Mouse (Mus musculus) bone marrow macrophage, adult 2 months (primary cell): Measurements from ENCODE around the gene Frmd4b. TPM values are rescaled to one million over a fixed set of nuclear protein-coding genes. Genes with fewer than 3 reads are reported as not detected.
"Not testable (repeated sequence)": the region's sequence is repeated elsewhere in the genome, so short reads cannot be mapped to it uniquely, and the experiment has no call there.

Experiments used
- H3K27ac ChIP-seq: 2 replicates; pipeline ENCODE4 v1.5.1; 2012; ENCODE audit warnings: low read depth, low read length; ENCODE audit not compliant: insufficient read depth
- H3K4me1 ChIP-seq: 2 replicates; pipeline ENCODE4 v1.6.1; 2012; ENCODE audit warnings: low read length; ENCODE audit not compliant: control insufficient read depth, insufficient read depth
- H3K4me3 ChIP-seq: 2 replicates; pipeline ENCODE4 v1.5.1; 2012; ENCODE audit warnings: mild to moderate bottlenecking, low read length, moderate library complexity; ENCODE audit not compliant: insufficient read depth
- CTCF ChIP-seq: IDR thresholded peaks from 2 replicates; pipeline ENCODE4 v1.5.1; 2012; ENCODE audit warnings: low read depth, mild to moderate bottlenecking, low read length, moderate library complexity
- POLR2A ChIP-seq: IDR thresholded peaks from 2 replicates; pipeline ENCODE4 v1.6.1; 2012; ENCODE audit warnings: mild to moderate bottlenecking, low read depth, low read length, borderline replicate concordance
- polyA plus RNA-seq: library from polyadenylated mRNA; stranded (reverse); fragments of >200 nt; gene quantifications from 2 replicates; pipeline ENCODE4 v1.2.4, GENCODE M21; 2012; ENCODE audit not compliant: missing spikeins, insufficient read depth, insufficient read length

Gene Frmd4b
- polyA plus RNA-seq, 1 experiment: 115 TPM

- Histone ChIP-seq H3K27ac (no peak overlapping the region), H3K4me1 (peaks cover 31% of the 10 kb centered on the region), H3K4me3 (no peak overlapping the region)
- TF ChIP-seq POLR2A (no peak), CTCF (no peak)
Measured at GRCm38 (mm10) chr6:97394473-97395075, 222.8 kb downstream of the Frmd4b start.

GRCm38 (mm10) chr6:97392912-97393311 lies 224.4 kb downstream of the Frmd4b start:
- peaks cover 21% of the 10 kb centered on the region for H3K4me1 ChIP-seq
- no peak overlapping the region for H3K4me3 ChIP-seq
- TF ChIP-seq POLR2A: no peak
- TF ChIP-seq CTCF: no peak
- H3K27ac ChIP-seq: no peak overlapping the region

- no peak for TF ChIP-seq POLR2A
- no peak for TF ChIP-seq CTCF
- Histone ChIP-seq H3K27ac (no peak overlapping the region), H3K4me3 (no peak overlapping the region), H3K4me1 (no peaks in the 10 kb centered on the region)
Measured at GRCm38 (mm10) chr6:97387388-97387787, 230.0 kb downstream of the Frmd4b start.

- Histone ChIP-seq H3K4me3 (no peak overlapping the region), H3K27ac (no peak overlapping the region), H3K4me1 (0 out of 2 replicates have a peak, but pooled peaks cover 2% of the 10 kb centered on the region)
- TF ChIP-seq POLR2A (no peak), CTCF (no peak)
Measured at GRCm38 (mm10) chr6:97384918-97385317, 232.4 kb downstream of the Frmd4b start.

GRCm38 (mm10) chr6:97381275-97381674 lies 236.1 kb downstream of the Frmd4b start:
- Histone ChIP-seq H3K4me1 (peaks cover 4% of the 10 kb centered on the region; the same call in 1 of the 2 replicates), H3K4me3 (no peak overlapping the region), H3K27ac (peak overlapping the region; percentile 9; the same call in 1 of the 2 replicates)
- TF ChIP-seq POLR2A (no peak), CTCF (no peak)

- no peaks in the 10 kb centered on the region for H3K4me1 ChIP-seq
- TF ChIP-seq POLR2A (no peak), CTCF (no peak)
- H3K4me3 ChIP-seq: no peak overlapping the region
- H3K27ac ChIP-seq: no peak overlapping the region
Measured at GRCm38 (mm10) chr6:97370947-97371346, 246.4 kb downstream of the Frmd4b start.

GRCm38 (mm10) chr6:97370460-97370859 lies 246.9 kb downstream of the Frmd4b start:
- TF ChIP-seq CTCF (no peak), POLR2A (no peak)

GRCm38 (mm10) chr6:97363846-97364245 lies 253.5 kb downstream of the Frmd4b start:
- TF ChIP-seq POLR2A (no peak), CTCF (no peak)
- Histone ChIP-seq H3K4me1 (no peaks in the 10 kb centered on the region), H3K27ac (no peak overlapping the region), H3K4me3 (no peak overlapping the region)

More at GRCm38 (mm10) chr6:97370460-97370859, 246.9 kb downstream of the Frmd4b start:
- Histone ChIP-seq H3K4me1 (no peaks in the 10 kb centered on the region), H3K4me3 (no peak overlapping the region), H3K27ac (no peak overlapping the region)

- not testable (repeated sequence) for H3K27ac ChIP-seq, H3K4me3 ChIP-seq, H3K4me1 ChIP-seq
Measured at GRCm38 (mm10) chr6:97357606-97358005, 259.7 kb downstream of the Frmd4b start.

GRCm38 (mm10) chr6:97356612-97357011 lies 260.7 kb downstream of the Frmd4b start:
- no peaks in the 10 kb centered on the region for H3K4me1 ChIP-seq
- H3K4me3 ChIP-seq: no peak overlapping the region
- TF ChIP-seq POLR2A (no peak), CTCF (no peak)
- H3K27ac ChIP-seq: no peak overlapping the region
